Mouse (Mus musculus) stomach, postnatal 0 days (tissue): ENCODE results near the gene Hpn.

Experiments used
- CTCF ChIP-seq: IDR thresholded peaks from 2 replicates; pipeline ENCODE4 v1.5.1; 2016; ENCODE audit warnings: antibody characterized with exemption, low read depth, mild to moderate bottlenecking, moderate library complexity
- EP300 ChIP-seq: optimal IDR thresholded peaks from 2 replicates; pipeline ENCODE3; 2016; ENCODE audit warnings: antibody characterized with exemption

DNA sequence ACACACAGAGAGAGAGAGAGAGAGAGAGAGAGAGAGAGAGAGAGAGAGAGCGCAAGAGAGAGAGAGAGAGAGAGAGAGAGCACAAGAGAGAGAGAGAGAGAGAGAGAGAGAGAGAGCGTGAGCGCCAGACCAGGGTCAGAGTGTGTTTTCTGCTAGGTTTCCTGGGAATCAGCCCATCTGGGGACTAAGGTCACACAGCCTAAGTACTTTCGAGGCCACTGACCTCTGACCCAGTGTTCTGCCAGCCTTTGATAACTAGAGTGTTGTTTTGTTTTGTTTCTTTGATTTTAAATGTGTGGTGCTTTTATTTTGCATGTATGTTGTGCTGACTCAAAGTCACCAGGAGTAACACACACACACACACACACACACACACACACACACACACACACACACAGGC is 59.2 kb downstream of the Hpn start:
- no peak for TF ChIP-seq CTCF
- no peak for TF ChIP-seq EP300
